ENCODE assay signal across 7 mouse cellular contexts in genomic region chr1:74854306-74855056, GRCm38 (mm10). TPM values are rescaled to one million over a fixed set of nuclear protein-coding genes. Genes with fewer than 3 reads are reported as not detected.
DNase-seq lines count a peak whose midpoint lies in the region; ATAC-seq and TF ChIP-seq lines count a peak whose summit lies in the region.

Gene Cdk5r2, plus strand, starts transcription at chr1:74854934.

- TF ChIP-seq POLR2A in embryonic fibroblast, embryonic 13.5 days (IDR thresholded peaks at IDR 0.05; ENCODE audit: low read depth, low read length): no peak
- no peak for TF ChIP-seq POLR2A in limb, embryonic 14.5 days (IDR thresholded peaks at IDR 0.05; ENCODE audit: borderline replicate concordance, extremely low read depth, insufficient read depth, insufficient read length)

- H3K4me3 ChIP-seq in embryonic fibroblast, embryonic 13.5 days (ENCODE audit: insufficient read depth, low read length): peak within 1 kb of the TSS; percentile 25
- H3K4me3 ChIP-seq in heart, embryonic 12.5 days: peak within 1 kb of the TSS; percentile 68
- peak within 1 kb of the TSS; percentile 56 for H3K4me3 ChIP-seq in kidney, embryonic 15.5 days (replicated peaks)
- H3K4me3 ChIP-seq in limb, embryonic 14.5 days (replicated peaks; ENCODE audit: low read length): peak within 1 kb of the TSS; percentile 59
- H3K4me3 ChIP-seq in midbrain, embryonic 16.5 days (ENCODE audit: low read depth, low read length): peak within 1 kb of the TSS; percentile 94

- H3K36me3 ChIP-seq in heart, embryonic 12.5 days: no peaks in the 10 kb centered on the region
- H3K36me3 ChIP-seq in kidney, embryonic 15.5 days: no peaks in the 10 kb centered on the region
- no peaks in the 10 kb centered on the region for H3K36me3 ChIP-seq in limb, embryonic 14.5 days (ENCODE audit: control insufficient read depth, insufficient read depth, low read length)
- no peaks in the 10 kb centered on the region for H3K36me3 ChIP-seq in midbrain, embryonic 16.5 days (ENCODE audit: control insufficient read depth, insufficient read depth, low read length)

- DNase-seq in brain, adult 2 months (ENCODE audit: low read depth, low spot score): peak; percentile 99
- DNase-seq in limb, embryonic 14.5 days (ENCODE audit: low spot score): peak; percentile 94
- DNase-seq in spleen, postnatal 10 days (ENCODE audit: low spot score in 2 of 2): peak; percentile 18 to 69

- H3K4me2 ChIP-seq in heart, embryonic 12.5 days: peak within 1 kb of the TSS; percentile 98
- H3K4me2 ChIP-seq in kidney, embryonic 15.5 days: peak within 1 kb of the TSS; percentile 94
- H3K4me2 ChIP-seq in limb, embryonic 14.5 days (replicated peaks; ENCODE audit: low read depth, low read length, severe bottlenecking): peak within 1 kb of the TSS; percentile 98
- H3K4me2 ChIP-seq in midbrain, embryonic 16.5 days (ENCODE audit: low read length): peak within 1 kb of the TSS; percentile 90

- ATAC-seq in heart, embryonic 12.5 days (ENCODE audit: insufficient number of reproducible peaks, low FRiP score): peak; percentile 70
- ATAC-seq in kidney, embryonic 15.5 days (replicated peaks; ENCODE audit: low FRiP score): peak; percentile 92
- ATAC-seq in limb, embryonic 14.5 days (ENCODE audit: low FRiP score, low read depth): peak; percentile 94
- ATAC-seq in midbrain, embryonic 16.5 days: peak; percentile 88

- 2% methylated on average over 33 of the region's 39 CpGs for WGBS in heart, embryonic 12.5 days
- 4% methylated on average over 38 of the region's 39 CpGs for WGBS in kidney, embryonic 15.5 days
- WGBS in limb, embryonic 14.5 days: 4% methylated on average over 35 of the region's 39 CpGs
- 3% methylated on average over 18 of the region's 39 CpGs for WGBS in midbrain, embryonic 16.5 days

- no peaks in the 10 kb centered on the region for H3K9me3 ChIP-seq in heart, embryonic 12.5 days (replicated peaks)
- H3K9me3 ChIP-seq in kidney, embryonic 15.5 days (replicated peaks): no peaks in the 10 kb centered on the region
- H3K9me3 ChIP-seq in limb, embryonic 14.5 days (ENCODE audit: control insufficient read depth, low read length): no peaks in the 10 kb centered on the region
- no peaks in the 10 kb centered on the region for H3K9me3 ChIP-seq in midbrain, embryonic 16.5 days (replicated peaks; ENCODE audit: control insufficient read depth, low read length, poor library complexity, severe bottlenecking)

- peak within 1 kb of the TSS; percentile 67 for H3K9ac ChIP-seq in heart, embryonic 12.5 days
- H3K9ac ChIP-seq in kidney, embryonic 15.5 days: peak within 1 kb of the TSS; percentile 27; the same call in 1 of the 2 replicates
- H3K9ac ChIP-seq in limb, embryonic 14.5 days (ENCODE audit: low read depth, low read length, severe bottlenecking): peak within 1 kb of the TSS; percentile 28; the same call in 1 of the 2 replicates
- H3K9ac ChIP-seq in midbrain, embryonic 16.5 days (ENCODE audit: low read depth, low read length): peak within 1 kb of the TSS; percentile 97

- no peak for TF ChIP-seq CTCF in embryonic fibroblast, embryonic 13.5 days (IDR thresholded peaks at IDR 0.05; ENCODE audit: borderline replicate concordance, insufficient read depth, low read length)

- H3K4me1 ChIP-seq in embryonic fibroblast, embryonic 13.5 days (ENCODE audit: control insufficient read depth, insufficient read depth, low read length): 0 out of 2 replicates have a peak, but pooled peaks cover 6% of the 10 kb centered on the region
- H3K4me1 ChIP-seq in heart, embryonic 12.5 days (replicated peaks): peaks cover 28% of the 10 kb centered on the region
- H3K4me1 ChIP-seq in kidney, embryonic 15.5 days: peaks cover 41% of the 10 kb centered on the region
- H3K4me1 ChIP-seq in limb, embryonic 14.5 days (ENCODE audit: control insufficient read depth, insufficient read depth, low read length): peaks cover 15% of the 10 kb centered on the region
- peaks cover 33% of the 10 kb centered on the region for H3K4me1 ChIP-seq in midbrain, embryonic 16.5 days (ENCODE audit: control insufficient read depth, insufficient read depth, low read length)

- H3K27ac ChIP-seq in embryonic fibroblast, embryonic 13.5 days (ENCODE audit: insufficient read depth, low read length): no peak within 1 kb of the TSS
- no peak within 1 kb of the TSS for H3K27ac ChIP-seq in heart, embryonic 12.5 days (ENCODE audit: poor library complexity, severe bottlenecking)
- no peak within 1 kb of the TSS for H3K27ac ChIP-seq in kidney, embryonic 15.5 days
- no peak within 1 kb of the TSS for H3K27ac ChIP-seq in limb, embryonic 14.5 days (replicated peaks; ENCODE audit: low read depth, low read length)
- peak within 1 kb of the TSS; percentile 89 for H3K27ac ChIP-seq in midbrain, embryonic 16.5 days (ENCODE audit: low read length)

- peaks cover 100% of the 10 kb centered on the region for H3K27me3 ChIP-seq in heart, embryonic 12.5 days (replicated peaks)
- peaks cover 98% of the 10 kb centered on the region for H3K27me3 ChIP-seq in kidney, embryonic 15.5 days
- peaks cover 77% of the 10 kb centered on the region for H3K27me3 ChIP-seq in limb, embryonic 14.5 days (ENCODE audit: control insufficient read depth, insufficient read depth, low read length)
- no peaks in the 10 kb centered on the region for H3K27me3 ChIP-seq in midbrain, embryonic 16.5 days (ENCODE audit: control insufficient read depth, insufficient read depth, low read depth, low read length)

RNA-seq across cellular contexts. Expression of gene Cdk5r2, which starts in this region (rescaled TPM):
- not detected in 2 replicates for polyA plus RNA-seq in embryonic fibroblast, embryonic 13.5 days (2011; ENCODE audit: insufficient read length, low read depth, missing spikeins)
- polyA plus RNA-seq in heart, embryonic 12.5 days (2016; fragmentation: Nextera tagmentation; extraction: Ambion mirVana): not detected in 2 replicates
- 0.05 TPM in 1 of 2 replicates, not detected in the other for polyA plus RNA-seq in kidney, embryonic 15.5 days (2015; fragmentation: Nextera tagmentation; extraction: Ambion mirVana)
- 0.49 and 0.63 TPM in 2 replicates for polyA plus RNA-seq in limb, embryonic 14.5 days (2012; rRNA removed)
- polyA plus RNA-seq in limb, embryonic 14.5 days (2014; fragmentation: Nextera tagmentation; extraction: Ambion mirVana): 0.07 and 0.10 TPM in 2 replicates
- 8.1 and 9.7 TPM in 2 replicates for polyA plus RNA-seq in midbrain, embryonic 16.5 days (2015; fragmentation: Nextera tagmentation; extraction: Ambion mirVana)

Comparison
In these comparisons a context has a peak if more than half of its experiments do, and no peak if none do; other contexts are left out.
1. Peak in ATAC-seq, H3K4me3 ChIP-seq, H3K9ac ChIP-seq and H3K4me2 ChIP-seq in heart, embryonic 12.5 days; RNA of the gene not detected or under 1 TPM.
2. Peak in ATAC-seq, H3K4me3 ChIP-seq, H3K9ac ChIP-seq and H3K4me2 ChIP-seq in kidney, embryonic 15.5 days; RNA of the gene not detected or under 1 TPM.
3. Peak in DNase-seq, ATAC-seq, H3K4me3 ChIP-seq, H3K9ac ChIP-seq and H3K4me2 ChIP-seq in limb, embryonic 14.5 days; RNA of the gene not detected or under 1 TPM.
4. DNase-seq: peak in every context shown above with its lines; median percentile 99 in brain, adult 2 months; 94 in limb, embryonic 14.5 days; 44 in spleen, postnatal 10 days.
5. H3K4me3 ChIP-seq: peak in every context shown above with its lines; median percentile 94 in midbrain, embryonic 16.5 days; 68 in heart, embryonic 12.5 days; 59 in limb, embryonic 14.5 days; 56 in kidney, embryonic 15.5 days; 25 in embryonic fibroblast, embryonic 13.5 days.
6. H3K9ac ChIP-seq: peak in every context shown above with its lines; median percentile 97 in midbrain, embryonic 16.5 days; 67 in heart, embryonic 12.5 days; 28 in limb, embryonic 14.5 days; 27 in kidney, embryonic 15.5 days.